Mouse (Mus musculus): ENCODE measurements around the gene Ranbp2. TPM values are rescaled to one million over a fixed set of nuclear protein-coding genes. Genes with fewer than 3 reads are reported as not detected.

The Ranbp2 gene
- polyA plus RNA-seq (2012; rRNA removed), result 5.1 and 6.8 TPM in 2 replicates

DNA sequence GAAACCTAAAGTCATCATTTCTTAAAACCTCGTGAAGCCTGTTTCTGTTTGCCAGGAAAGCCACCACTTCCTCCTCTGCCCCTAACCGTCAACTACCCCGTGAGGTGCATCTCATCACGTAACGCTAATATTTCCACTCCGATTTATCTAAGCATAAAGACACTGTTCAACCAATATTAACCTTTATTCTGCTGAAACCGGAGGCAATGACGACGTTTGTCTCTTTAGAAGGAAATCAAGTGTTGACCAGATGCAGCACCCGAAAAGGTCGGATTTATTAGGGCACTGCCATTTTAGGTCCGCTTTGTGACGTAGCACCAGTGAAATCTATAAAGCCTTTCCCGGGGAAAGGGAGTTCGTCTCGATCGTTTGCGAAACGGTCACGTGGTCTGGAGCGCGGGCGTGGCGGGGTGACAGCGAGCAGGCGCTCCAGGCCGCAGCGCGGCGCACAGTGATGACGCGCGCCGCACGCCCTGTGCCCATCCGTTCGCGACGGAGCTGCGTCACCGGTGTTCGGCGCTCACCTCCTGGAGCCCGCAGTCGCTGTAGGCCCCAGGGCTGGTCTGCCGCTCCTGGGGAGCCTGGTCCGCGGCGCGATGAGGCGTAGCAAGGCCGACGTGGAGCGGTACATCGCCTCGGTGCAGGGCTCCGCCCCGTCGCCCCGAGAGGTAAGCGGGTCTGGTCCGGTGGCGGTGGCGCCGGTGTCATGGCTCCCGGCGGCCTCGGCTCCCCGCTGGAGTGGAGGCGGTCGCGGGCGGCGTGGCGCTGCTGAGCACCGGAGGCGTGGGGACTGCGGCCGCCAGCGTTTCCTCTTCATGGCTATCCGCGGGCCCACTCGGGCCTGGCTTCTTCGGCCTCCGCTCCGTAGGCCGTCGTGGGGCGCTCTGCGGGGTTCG lies at the start of gene Ranbp2:
Gene Ranbp2 (plus strand): TSS at position 537 of the 896 bp plus-strand sequence.
- peak within 1 kb of the TSS; percentile 94 for H3K27ac ChIP-seq (ENCODE audit: control insufficient read depth, insufficient read depth, low read depth, low read length)
- TF ChIP-seq POLR2A (IDR thresholded peaks at IDR 0.05; ENCODE audit: control insufficient read depth, low read depth, low read length), result peak; percentile 98
- no peak for TF ChIP-seq CTCF (IDR thresholded peaks at IDR 0.05; ENCODE audit: control insufficient read depth, insufficient read depth, insufficient replicate concordance, low read depth, low read length)
- H3K27me3 ChIP-seq (ENCODE audit: control insufficient read depth, insufficient read depth, low read length), result no peaks in the 10 kb centered on the region
- peak within 1 kb of the TSS; percentile 95 for H3K4me3 ChIP-seq (ENCODE audit: control insufficient read depth, low read depth, low read length)
- H3K4me1 ChIP-seq (ENCODE audit: control insufficient read depth, insufficient read depth, low read length), result peaks cover 5% of the 10 kb centered on the region
- H3K36me3 ChIP-seq (ENCODE audit: control insufficient read depth, insufficient read depth, low read length), result no peaks in the 10 kb centered on the region

DNA sequence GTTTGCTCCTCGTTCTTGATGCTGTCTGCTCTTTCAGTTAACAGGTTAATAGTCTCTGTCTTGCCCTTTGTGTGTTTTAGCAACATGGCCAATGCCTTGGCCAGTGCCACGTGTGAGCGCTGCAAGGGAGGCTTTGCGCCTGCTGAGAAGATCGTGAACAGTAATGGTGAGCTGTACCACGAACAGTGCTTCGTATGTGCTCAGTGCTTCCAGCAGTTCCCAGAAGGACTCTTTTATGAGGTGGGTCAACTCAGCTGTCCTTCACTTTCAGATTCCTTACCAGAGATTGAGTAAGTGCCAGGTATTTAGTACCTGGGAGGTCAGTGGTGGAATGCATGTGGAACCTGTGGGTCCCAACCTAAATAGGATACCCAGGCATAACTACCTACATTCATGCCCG lies 47.8 kb upstream of the Ranbp2 start:
- Histone ChIP-seq H3K36me3 (ENCODE audit: control insufficient read depth, insufficient read depth, low read length) (peaks cover 3% of the 10 kb centered on the region; the same call in 1 of the 2 replicates), H3K4me1 (ENCODE audit: control insufficient read depth, insufficient read depth, low read length) (no peaks in the 10 kb centered on the region), H3K27me3 (ENCODE audit: control insufficient read depth, insufficient read depth, low read length) (no peaks in the 10 kb centered on the region), H3K27ac (ENCODE audit: control insufficient read depth, insufficient read depth, low read depth, low read length) (no peak overlapping the region), H3K4me3 (ENCODE audit: control insufficient read depth, low read depth, low read length) (no peak overlapping the region)
- TF ChIP-seq CTCF (IDR thresholded peaks at IDR 0.05; ENCODE audit: control insufficient read depth, insufficient read depth, insufficient replicate concordance, low read depth, low read length) (no peak), POLR2A (IDR thresholded peaks at IDR 0.05; ENCODE audit: control insufficient read depth, low read depth, low read length) (no peak)

- no peak overlapping the region for H3K27ac ChIP-seq (ENCODE audit: control insufficient read depth, insufficient read depth, low read depth, low read length)
- H3K36me3 ChIP-seq (ENCODE audit: control insufficient read depth, insufficient read depth, low read length), result peaks cover 3% of the 10 kb centered on the region; the same call in 1 of the 2 replicates
- H3K4me3 ChIP-seq (ENCODE audit: control insufficient read depth, low read depth, low read length), result no peak overlapping the region
- no peaks in the 10 kb centered on the region for H3K4me1 ChIP-seq (ENCODE audit: control insufficient read depth, insufficient read depth, low read length)
- H3K27me3 ChIP-seq (ENCODE audit: control insufficient read depth, insufficient read depth, low read length), result no peaks in the 10 kb centered on the region
- TF ChIP-seq POLR2A (IDR thresholded peaks at IDR 0.05; ENCODE audit: control insufficient read depth, low read depth, low read length), result no peak
- TF ChIP-seq CTCF (IDR thresholded peaks at IDR 0.05; ENCODE audit: control insufficient read depth, insufficient read depth, insufficient replicate concordance, low read depth, low read length), result no peak
Observed at GRCm38 (mm10) chr10:58401838-58402237, 44.9 kb upstream of the Ranbp2 start.

GRCm38 (mm10) chr10:58404639-58405038 lies 42.1 kb upstream of the Ranbp2 start:
- TF ChIP-seq CTCF (IDR thresholded peaks at IDR 0.05; ENCODE audit: control insufficient read depth, insufficient read depth, insufficient replicate concordance, low read depth, low read length) (no peak), POLR2A (IDR thresholded peaks at IDR 0.05; ENCODE audit: control insufficient read depth, low read depth, low read length) (no peak)
- no peaks in the 10 kb centered on the region for H3K4me1 ChIP-seq (ENCODE audit: control insufficient read depth, insufficient read depth, low read length)
- no peak overlapping the region for H3K27ac ChIP-seq (ENCODE audit: control insufficient read depth, insufficient read depth, low read depth, low read length)
- no peaks in the 10 kb centered on the region; the same call in 1 of the 2 replicates for H3K36me3 ChIP-seq (ENCODE audit: control insufficient read depth, insufficient read depth, low read length)
- H3K4me3 ChIP-seq (ENCODE audit: control insufficient read depth, low read depth, low read length), result no peak overlapping the region
- no peaks in the 10 kb centered on the region for H3K27me3 ChIP-seq (ENCODE audit: control insufficient read depth, insufficient read depth, low read length)

- no peaks in the 10 kb centered on the region for H3K4me1 ChIP-seq (ENCODE audit: control insufficient read depth, insufficient read depth, low read length)
- no peak overlapping the region for H3K4me3 ChIP-seq (ENCODE audit: control insufficient read depth, low read depth, low read length)
- H3K36me3 ChIP-seq (ENCODE audit: control insufficient read depth, insufficient read depth, low read length), result no peaks in the 10 kb centered on the region; the same call in 1 of the 2 replicates
- TF ChIP-seq POLR2A (IDR thresholded peaks at IDR 0.05; ENCODE audit: control insufficient read depth, low read depth, low read length), result no peak
- no peak for TF ChIP-seq CTCF (IDR thresholded peaks at IDR 0.05; ENCODE audit: control insufficient read depth, insufficient read depth, insufficient replicate concordance, low read depth, low read length)
- H3K27ac ChIP-seq (ENCODE audit: control insufficient read depth, insufficient read depth, low read depth, low read length), result no peak overlapping the region
- no peaks in the 10 kb centered on the region for H3K27me3 ChIP-seq (ENCODE audit: control insufficient read depth, insufficient read depth, low read length)
Observed at GRCm38 (mm10) chr10:58405285-58405948, 41.3 kb upstream of the Ranbp2 start.

- H3K4me1 ChIP-seq (ENCODE audit: control insufficient read depth, insufficient read depth, low read length), result no peaks in the 10 kb centered on the region
- H3K36me3 ChIP-seq (ENCODE audit: control insufficient read depth, insufficient read depth, low read length), result no peaks in the 10 kb centered on the region; the same call in 1 of the 2 replicates
- TF ChIP-seq POLR2A (IDR thresholded peaks at IDR 0.05; ENCODE audit: control insufficient read depth, low read depth, low read length), result no peak
- no peak overlapping the region for H3K27ac ChIP-seq (ENCODE audit: control insufficient read depth, insufficient read depth, low read depth, low read length)
- no peaks in the 10 kb centered on the region for H3K27me3 ChIP-seq (ENCODE audit: control insufficient read depth, insufficient read depth, low read length)
- H3K4me3 ChIP-seq (ENCODE audit: control insufficient read depth, low read depth, low read length), result no peak overlapping the region
Observed at GRCm38 (mm10) chr10:58405949-58406305, 40.8 kb upstream of the Ranbp2 start.

- H3K36me3 ChIP-seq (ENCODE audit: control insufficient read depth, insufficient read depth, low read length), result no peaks in the 10 kb centered on the region
- H3K27me3 ChIP-seq (ENCODE audit: control insufficient read depth, insufficient read depth, low read length), result no peaks in the 10 kb centered on the region
- no peak for TF ChIP-seq CTCF (IDR thresholded peaks at IDR 0.05; ENCODE audit: control insufficient read depth, insufficient read depth, insufficient replicate concordance, low read depth, low read length)
- TF ChIP-seq POLR2A (IDR thresholded peaks at IDR 0.05; ENCODE audit: control insufficient read depth, low read depth, low read length), result no peak
Observed at GRCm38 (mm10) chr10:58412331-58412730, 34.4 kb upstream of the Ranbp2 start.

More at GRCm38 (mm10) chr10:58412331-58412730, 34.4 kb upstream of the Ranbp2 start:
- no peaks in the 10 kb centered on the region for H3K4me1 ChIP-seq (ENCODE audit: control insufficient read depth, insufficient read depth, low read length)
- H3K27ac ChIP-seq (ENCODE audit: control insufficient read depth, insufficient read depth, low read depth, low read length), result no peak overlapping the region
- H3K4me3 ChIP-seq (ENCODE audit: control insufficient read depth, low read depth, low read length), result no peak overlapping the region
